Mouse (Mus musculus): ENCODE measurements around the gene Gfpt1. TPM values are rescaled to one million over a fixed set of nuclear protein-coding genes. Genes with fewer than 3 reads are reported as not detected.
"Not testable (repeated sequence)": the region's sequence is repeated elsewhere in the genome, so short reads cannot be mapped to it uniquely, and the experiment has no call there.

Gene Gfpt1
- polyA plus RNA-seq, 1 experiment from 2014 or later, result 20.0 TPM

DNA sequence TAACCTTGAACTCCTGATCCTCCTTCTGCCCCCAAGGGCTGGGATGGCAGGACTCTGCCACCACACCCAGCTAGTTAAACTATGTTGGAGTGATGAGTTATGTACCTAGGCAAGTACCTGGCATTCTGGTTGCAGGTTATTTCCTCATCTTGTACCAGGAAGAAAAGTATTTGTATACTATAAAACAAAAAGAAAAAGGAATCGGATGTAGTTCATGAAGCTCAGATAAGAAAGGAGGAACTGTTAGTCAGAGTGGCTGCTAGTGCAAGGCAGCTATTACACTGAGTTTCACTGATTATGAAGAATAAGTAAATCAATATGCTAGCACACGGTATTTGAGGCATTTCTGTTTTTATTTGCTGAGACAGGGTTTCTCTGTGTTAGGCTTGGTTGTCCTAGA is 2.2 kb downstream of the Gfpt1 start:
- H3K4me1 ChIP-seq (ENCODE audit: control insufficient read depth, insufficient read depth, low read length), result no peaks in the 10 kb centered on the region
- no peak overlapping the region for H3K27ac ChIP-seq (replicated peaks; ENCODE audit: low read depth, low read length)
- no peak overlapping the region for H3K9ac ChIP-seq (replicated peaks; ENCODE audit: low read length)
- no peaks in the 10 kb centered on the region for H3K36me3 ChIP-seq (replicated peaks; ENCODE audit: control insufficient read depth, insufficient read depth, low read depth, low read length)
- ATAC-seq (replicated peaks; ENCODE audit: insufficient number of reproducible peaks, low FRiP score, low TSS enrichment, low read depth) (no peak), DNase-seq (ENCODE audit: low spot score) (no peak)
- no peak overlapping the region for H3K4me2 ChIP-seq (ENCODE audit: low read depth, low read length)
- H3K9me3 ChIP-seq (replicated peaks; ENCODE audit: control insufficient read depth, low read length), result no peaks in the 10 kb centered on the region
- H3K27me3 ChIP-seq (ENCODE audit: control insufficient read depth, insufficient read depth, low read length), result no peaks in the 10 kb centered on the region
- H3K4me3 ChIP-seq (ENCODE audit: low read depth, low read length), result no peak overlapping the region
- WGBS, result 87% methylated on average over 2 of the region's 2 CpGs

DNA sequence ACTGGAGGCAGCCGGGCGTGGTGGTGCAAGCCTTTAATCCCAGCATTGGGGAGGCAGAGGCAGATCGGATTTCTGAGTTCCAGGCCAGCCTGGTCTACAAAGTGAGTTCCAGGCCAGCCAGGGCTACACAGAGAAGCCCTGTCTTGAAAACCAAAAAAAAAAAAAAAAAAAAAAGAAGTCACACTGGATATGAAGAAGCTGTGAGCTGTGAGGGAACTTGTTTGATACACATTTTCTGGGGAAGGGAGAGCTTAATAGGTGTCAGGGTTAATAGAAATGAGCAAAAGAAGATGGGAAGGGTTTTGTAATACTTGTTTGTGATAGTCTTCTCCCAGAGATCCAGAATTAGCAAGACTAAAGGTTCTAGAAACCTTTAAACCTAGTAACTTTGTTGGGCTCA is 2.9 kb downstream of the Gfpt1 start:
- no peak for DNase-seq (ENCODE audit: low spot score)
- Histone ChIP-seq H3K9ac (replicated peaks; ENCODE audit: low read length) (no peak overlapping the region), H3K36me3 (replicated peaks; ENCODE audit: control insufficient read depth, insufficient read depth, low read depth, low read length) (no peaks in the 10 kb centered on the region), H3K27ac (replicated peaks; ENCODE audit: low read depth, low read length) (no peak overlapping the region), H3K27me3 (ENCODE audit: control insufficient read depth, insufficient read depth, low read length) (no peaks in the 10 kb centered on the region), H3K4me2 (ENCODE audit: low read depth, low read length) (no peak overlapping the region), H3K4me1 (ENCODE audit: control insufficient read depth, insufficient read depth, low read length) (no peaks in the 10 kb centered on the region), H3K4me3 (ENCODE audit: low read depth, low read length) (no peak overlapping the region), H3K9me3 (replicated peaks; ENCODE audit: control insufficient read depth, low read length) (no peaks in the 10 kb centered on the region)
- no peak for ATAC-seq (replicated peaks; ENCODE audit: insufficient number of reproducible peaks, low FRiP score, low TSS enrichment, low read depth)
- 81% methylated on average over 3 of the region's 3 CpGs for WGBS

DNA sequence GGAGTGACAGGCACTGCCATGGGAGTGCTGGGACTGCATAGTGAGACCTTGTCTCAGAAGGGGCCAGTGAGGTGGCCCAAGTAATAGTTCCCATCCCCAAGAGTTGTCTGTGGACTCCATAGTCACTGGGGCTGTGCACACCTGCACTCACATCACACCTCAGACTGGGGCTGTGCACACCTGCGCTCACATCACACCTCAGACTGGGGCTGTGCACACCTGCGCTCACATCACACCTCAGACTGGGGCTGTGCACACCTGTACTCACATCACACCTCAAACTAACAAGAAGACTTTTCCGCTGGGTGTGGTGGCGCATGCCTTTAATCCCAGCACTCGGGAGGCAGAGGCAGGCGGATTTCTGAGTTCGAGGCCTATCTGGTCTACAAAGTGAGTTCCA is 6.1 kb downstream of the Gfpt1 start:
- not testable (repeated sequence) for H3K9ac ChIP-seq (replicated peaks; ENCODE audit: low read length); DNase-seq (ENCODE audit: low spot score); H3K36me3 ChIP-seq (replicated peaks; ENCODE audit: control insufficient read depth, insufficient read depth, low read depth, low read length); H3K4me2 ChIP-seq (ENCODE audit: low read depth, low read length); ATAC-seq (replicated peaks; ENCODE audit: insufficient number of reproducible peaks, low FRiP score, low TSS enrichment, low read depth); H3K27ac ChIP-seq (replicated peaks; ENCODE audit: low read depth, low read length); H3K27me3 ChIP-seq (ENCODE audit: control insufficient read depth, insufficient read depth, low read length); H3K4me3 ChIP-seq (ENCODE audit: low read depth, low read length); H3K4me1 ChIP-seq (ENCODE audit: control insufficient read depth, insufficient read depth, low read length); H3K9me3 ChIP-seq (replicated peaks; ENCODE audit: control insufficient read depth, low read length)
- WGBS, result 96% methylated on average over 7 of the region's 7 CpGs

DNA sequence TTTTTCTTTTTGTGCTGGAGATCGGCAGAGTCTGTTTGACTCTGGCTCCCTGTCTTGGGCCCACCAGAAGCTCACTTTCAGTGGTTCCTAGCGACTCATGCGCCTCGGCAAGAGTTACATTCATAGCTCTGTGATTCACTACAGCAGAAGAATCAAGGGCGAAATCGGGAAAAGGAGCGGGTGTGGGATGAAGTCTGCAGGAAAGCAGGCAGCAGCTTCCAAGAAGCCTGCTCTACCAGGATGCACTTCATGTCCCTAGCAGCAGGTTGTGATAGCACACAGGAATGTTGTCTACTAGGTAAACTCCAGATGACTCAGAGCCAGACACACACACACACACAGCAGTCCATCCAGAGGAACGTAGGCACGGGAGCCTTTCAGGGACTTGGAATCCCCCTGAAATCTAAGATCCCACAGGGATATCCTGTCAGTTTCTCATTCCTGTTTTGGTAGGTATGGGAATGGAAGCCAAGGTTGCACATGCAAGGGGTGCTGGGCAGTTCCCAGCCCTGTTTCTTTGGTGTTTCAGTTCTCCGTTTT is 9.3 kb downstream of the Gfpt1 start:
- H3K9ac ChIP-seq (replicated peaks; ENCODE audit: low read length), result no peak overlapping the region
- ATAC-seq (replicated peaks; ENCODE audit: insufficient number of reproducible peaks, low FRiP score, low TSS enrichment, low read depth), result no peak
- no peak overlapping the region for H3K27ac ChIP-seq (replicated peaks; ENCODE audit: low read depth, low read length)
- no peaks in the 10 kb centered on the region for H3K9me3 ChIP-seq (replicated peaks; ENCODE audit: control insufficient read depth, low read length)
- 93% methylated on average over 10 of the region's 10 CpGs for WGBS
- no peaks in the 10 kb centered on the region for H3K27me3 ChIP-seq (ENCODE audit: control insufficient read depth, insufficient read depth, low read length)
- no peak overlapping the region for H3K4me3 ChIP-seq (ENCODE audit: low read depth, low read length)
- H3K36me3 ChIP-seq (replicated peaks; ENCODE audit: control insufficient read depth, insufficient read depth, low read depth, low read length), result peaks cover 6% of the 10 kb centered on the region
- H3K4me1 ChIP-seq (ENCODE audit: control insufficient read depth, insufficient read depth, low read length), result no peaks in the 10 kb centered on the region
- DNase-seq (ENCODE audit: low spot score), result no peak
- H3K4me2 ChIP-seq (ENCODE audit: low read depth, low read length), result no peak overlapping the region

DNA sequence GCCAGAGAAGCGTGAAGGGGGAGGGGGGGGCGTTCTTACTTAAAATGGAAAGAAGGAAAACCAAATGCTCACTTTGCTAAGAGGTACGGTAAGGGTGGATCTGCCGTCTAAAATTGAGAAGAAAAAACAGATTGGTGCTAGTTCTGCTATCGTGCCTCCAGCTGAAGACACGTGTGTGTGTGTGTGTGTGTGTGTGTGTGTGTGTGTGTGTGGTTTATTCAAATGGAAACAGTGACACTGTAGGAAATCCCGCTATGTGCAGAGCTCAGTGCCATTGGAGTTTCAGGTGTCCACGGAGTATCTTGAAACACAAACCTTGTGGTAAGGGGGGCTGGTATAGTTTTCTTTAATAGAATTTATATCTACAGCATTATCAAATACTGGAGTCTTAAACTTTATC is 11.5 kb downstream of the Gfpt1 start:
- WGBS, result 90% methylated on average over 8 of the region's 8 CpGs
- Histone ChIP-seq H3K4me3 (ENCODE audit: low read depth, low read length) (no peak overlapping the region), H3K27me3 (ENCODE audit: control insufficient read depth, insufficient read depth, low read length) (no peaks in the 10 kb centered on the region), H3K9ac (replicated peaks; ENCODE audit: low read length) (no peak overlapping the region), H3K9me3 (replicated peaks; ENCODE audit: control insufficient read depth, low read length) (no peaks in the 10 kb centered on the region), H3K4me2 (ENCODE audit: low read depth, low read length) (no peak overlapping the region), H3K36me3 (replicated peaks; ENCODE audit: control insufficient read depth, insufficient read depth, low read depth, low read length) (peaks cover 6% of the 10 kb centered on the region), H3K27ac (replicated peaks; ENCODE audit: low read depth, low read length) (no peak overlapping the region), H3K4me1 (ENCODE audit: control insufficient read depth, insufficient read depth, low read length) (no peaks in the 10 kb centered on the region)
- DNase-seq (ENCODE audit: low spot score) (no peak), ATAC-seq (replicated peaks; ENCODE audit: insufficient number of reproducible peaks, low FRiP score, low TSS enrichment, low read depth) (no peak)

DNA sequence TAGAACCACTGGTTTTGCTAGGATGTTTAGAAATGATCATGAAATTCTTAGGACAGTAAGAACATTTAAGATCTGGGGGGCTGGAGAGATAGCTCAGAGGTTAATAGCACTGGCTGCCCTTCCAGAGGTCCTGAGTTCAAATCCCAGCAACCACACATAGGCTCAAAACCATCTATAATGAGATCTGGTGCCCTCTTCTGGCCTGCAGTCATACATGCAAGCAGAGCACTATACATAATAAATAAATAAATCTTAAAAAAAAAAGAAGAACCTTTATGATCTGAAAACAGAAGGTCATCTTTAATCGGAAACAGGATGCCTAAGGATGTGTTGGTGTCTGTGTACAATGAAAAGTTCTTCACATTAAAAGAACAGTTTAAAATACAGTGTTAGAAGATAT is 17.1 kb downstream of the Gfpt1 start:
- H3K4me2 ChIP-seq (ENCODE audit: low read depth, low read length), result no peak overlapping the region
- H3K9ac ChIP-seq (replicated peaks; ENCODE audit: low read length), result no peak overlapping the region
- ATAC-seq (replicated peaks; ENCODE audit: insufficient number of reproducible peaks, low FRiP score, low TSS enrichment, low read depth) (no peak), DNase-seq (ENCODE audit: low spot score) (no peak)
- H3K36me3 ChIP-seq (replicated peaks; ENCODE audit: control insufficient read depth, insufficient read depth, low read depth, low read length), result no peaks in the 10 kb centered on the region; the same call in none of the 2 replicates
- 89% methylated on average over 1 of the region's 1 CpGs for WGBS
- H3K4me3 ChIP-seq (ENCODE audit: low read depth, low read length), result no peak overlapping the region
- H3K4me1 ChIP-seq (ENCODE audit: control insufficient read depth, insufficient read depth, low read length), result no peaks in the 10 kb centered on the region
- no peaks in the 10 kb centered on the region for H3K27me3 ChIP-seq (ENCODE audit: control insufficient read depth, insufficient read depth, low read length)
- H3K9me3 ChIP-seq (replicated peaks; ENCODE audit: control insufficient read depth, low read length), result no peaks in the 10 kb centered on the region
- H3K27ac ChIP-seq (replicated peaks; ENCODE audit: low read depth, low read length), result no peak overlapping the region

DNA sequence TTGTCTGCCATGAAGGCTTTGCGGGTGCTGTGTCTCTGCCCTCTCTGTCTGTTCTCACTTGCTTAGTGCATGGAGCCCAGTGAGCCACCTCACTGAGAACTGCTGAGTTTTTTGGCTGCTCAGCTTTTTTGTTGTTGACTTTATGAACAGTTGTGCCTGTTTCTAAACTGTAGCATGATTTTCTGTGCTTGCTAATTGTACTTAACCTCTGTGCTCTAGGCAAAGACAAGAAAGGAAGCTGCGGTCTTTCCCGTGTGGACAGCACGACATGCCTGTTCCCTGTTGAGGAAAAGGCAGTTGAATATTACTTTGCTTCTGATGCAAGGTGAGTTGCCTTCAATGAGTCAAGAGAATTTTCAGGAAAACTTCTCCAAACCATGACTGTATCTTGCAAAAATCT is 20.9 kb downstream of the Gfpt1 start:
- ATAC-seq (replicated peaks; ENCODE audit: insufficient number of reproducible peaks, low FRiP score, low TSS enrichment, low read depth), result no peak
- Histone ChIP-seq H3K27me3 (ENCODE audit: control insufficient read depth, insufficient read depth, low read length) (no peaks in the 10 kb centered on the region), H3K27ac (replicated peaks; ENCODE audit: low read depth, low read length) (no peak overlapping the region), H3K9me3 (replicated peaks; ENCODE audit: control insufficient read depth, low read length) (no peaks in the 10 kb centered on the region), H3K4me1 (ENCODE audit: control insufficient read depth, insufficient read depth, low read length) (no peaks in the 10 kb centered on the region), H3K4me3 (ENCODE audit: low read depth, low read length) (no peak overlapping the region), H3K36me3 (replicated peaks; ENCODE audit: control insufficient read depth, insufficient read depth, low read depth, low read length) (peaks cover 4% of the 10 kb centered on the region), H3K9ac (replicated peaks; ENCODE audit: low read length) (no peak overlapping the region), H3K4me2 (ENCODE audit: low read depth, low read length) (no peak overlapping the region)
- 90% methylated on average over 4 of the region's 4 CpGs for WGBS
- DNase-seq (ENCODE audit: low spot score), result no peak

DNA sequence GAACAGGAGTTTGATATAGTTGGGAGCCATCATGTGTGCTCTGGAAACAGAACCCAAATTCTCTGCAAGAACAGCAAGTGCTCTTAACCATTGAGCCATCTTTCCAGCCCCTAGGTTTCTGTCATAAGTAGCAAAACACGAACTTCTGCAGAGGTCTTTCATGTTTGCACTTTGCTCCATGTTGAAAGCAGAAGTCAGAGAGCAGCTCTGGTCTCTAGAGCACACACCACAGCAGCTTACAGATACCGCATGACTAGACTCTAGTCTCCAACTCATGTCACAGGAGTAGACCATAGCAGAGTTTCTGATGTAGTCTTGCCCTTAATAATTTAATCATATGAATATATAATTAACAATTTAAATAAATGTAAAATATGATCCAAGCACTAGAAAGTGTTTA is 25.6 kb downstream of the Gfpt1 start:
- Histone ChIP-seq H3K4me2 (ENCODE audit: low read depth, low read length) (no peak overlapping the region), H3K9ac (replicated peaks; ENCODE audit: low read length) (no peak overlapping the region), H3K27ac (replicated peaks; ENCODE audit: low read depth, low read length) (no peak overlapping the region), H3K9me3 (replicated peaks; ENCODE audit: control insufficient read depth, low read length) (no peaks in the 10 kb centered on the region), H3K4me1 (ENCODE audit: control insufficient read depth, insufficient read depth, low read length) (no peaks in the 10 kb centered on the region), H3K27me3 (ENCODE audit: control insufficient read depth, insufficient read depth, low read length) (no peaks in the 10 kb centered on the region), H3K4me3 (ENCODE audit: low read depth, low read length) (no peak overlapping the region), H3K36me3 (replicated peaks; ENCODE audit: control insufficient read depth, insufficient read depth, low read depth, low read length) (peaks cover 4% of the 10 kb centered on the region)
- DNase-seq (ENCODE audit: low spot score) (no peak), ATAC-seq (replicated peaks; ENCODE audit: insufficient number of reproducible peaks, low FRiP score, low TSS enrichment, low read depth) (no peak)
- 89% methylated on average over 2 of the region's 2 CpGs for WGBS

All from embryonic facial prominence, embryonic 11.5 days (tissue).